Comparison of ENCODE assay signal across 31 mouse cellular contexts in the genomic region with DNA sequence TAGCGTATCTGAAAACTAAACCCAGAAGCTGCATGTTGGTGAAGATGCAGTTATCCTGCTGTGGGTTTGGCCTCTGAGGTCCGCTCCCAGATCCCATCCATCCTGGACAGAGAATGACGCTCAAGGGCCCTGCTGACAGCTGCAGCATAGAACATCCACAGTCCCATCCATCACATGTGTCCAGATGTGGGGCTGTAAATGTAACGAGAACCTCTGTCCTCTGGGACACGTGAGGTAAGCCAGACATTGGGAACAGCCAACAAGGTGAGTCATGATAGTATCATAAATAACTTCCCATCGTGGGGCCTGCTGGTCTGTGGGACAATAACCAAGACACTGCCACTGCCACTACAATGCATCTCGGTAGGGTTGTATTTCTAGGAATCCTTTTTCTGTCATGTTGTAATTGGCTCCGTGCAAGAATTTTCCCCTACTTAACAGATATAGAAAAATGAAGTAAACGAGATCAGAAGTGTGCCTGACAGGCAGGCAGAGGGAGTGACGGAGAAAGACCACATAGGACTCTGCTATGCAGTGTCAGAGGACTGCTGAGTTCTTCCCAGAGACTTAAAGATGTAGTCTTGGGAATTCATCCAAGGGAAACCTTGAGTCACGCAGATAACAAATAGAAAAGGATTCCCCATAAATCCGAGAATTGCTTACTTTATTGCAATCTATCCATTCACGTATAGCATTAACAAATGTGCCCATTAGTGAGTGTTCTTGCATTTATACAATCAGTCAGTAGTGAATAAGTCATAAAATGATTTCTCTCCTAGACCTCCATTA. TPM values are rescaled to one million over a fixed set of nuclear protein-coding genes. Genes with fewer than 3 reads are reported as not detected.
DNase-seq lines count a peak whose midpoint lies in the region; ATAC-seq and TF ChIP-seq lines count a peak whose summit lies in the region.
"Had no signal": no experiment of that assay in that cellular context is flagged by ENCODE, and none has a peak within 500 bp of the region (broad histone marks: within the 10 kb centered on the region; RNA-seq: fewer than 3 reads in every experiment).

No protein-coding gene starts in this region.

- no peak overlapping the region for H3K9ac ChIP-seq in limb, embryonic 14.5 days (ENCODE audit: low read depth, low read length, severe bottlenecking)
- H3K9ac ChIP-seq: embryonic facial prominence, embryonic 13.5 days; forebrain, embryonic 13.5 days; forebrain, postnatal 0 days; heart, embryonic 15.5 days; hindbrain, embryonic 13.5 days; intestine, embryonic 15.5 days had no signal

- no peak overlapping the region for H3K27ac ChIP-seq in limb, embryonic 14.5 days (replicated peaks; ENCODE audit: low read depth, low read length)
- no peak overlapping the region for H3K27ac ChIP-seq in limb, embryonic 10.5 days
- H3K27ac ChIP-seq in embryonic fibroblast, embryonic 13.5 days (ENCODE audit: insufficient read depth, low read length) = peak overlapping the region; percentile 81; the same call in 1 of the 2 replicates
- H3K27ac ChIP-seq: embryonic facial prominence, embryonic 10.5 days; embryonic facial prominence, embryonic 13.5 days; forebrain, embryonic 10.5 days; forebrain, embryonic 13.5 days; gastrocnemius, adult 2 months; heart, adult 2 months; heart, embryonic 10.5 days; heart, embryonic 15.5 days; hindbrain, embryonic 10.5 days; hindbrain, embryonic 13.5 days; intestine, embryonic 15.5 days had no signal

- peak; percentile 47; the same call in 1 of the 2 replicates for ATAC-seq in limb, embryonic 14.5 days (ENCODE audit: low FRiP score, low read depth)
- ATAC-seq in monocyte, adult 5-6 weeks (replicated peaks; ENCODE audit: insufficient number of reproducible peaks, low FRiP score, low TSS enrichment, poor library complexity, severe bottlenecking) = no peak
- ATAC-seq: forebrain, embryonic 13.5 days; forebrain, postnatal 0 days; hindbrain, embryonic 16.5 days; intestine, embryonic 15.5 days had no signal

- H3K4me3 ChIP-seq in limb, embryonic 14.5 days (replicated peaks; ENCODE audit: low read length) = no peak overlapping the region
- H3K4me3 ChIP-seq in limb, embryonic 10.5 days = no peak overlapping the region
- no peak overlapping the region for H3K4me3 ChIP-seq in C2C12 (ENCODE audit: insufficient read depth, poor library complexity, severe bottlenecking)
- no peak overlapping the region for H3K4me3 ChIP-seq in embryonic fibroblast, embryonic 13.5 days (ENCODE audit: insufficient read depth, low read length)
- H3K4me3 ChIP-seq: embryonic facial prominence, embryonic 10.5 days; embryonic facial prominence, embryonic 13.5 days; forebrain, embryonic 10.5 days; forebrain, embryonic 13.5 days; gastrocnemius, adult 2 months; heart, adult 2 months; heart, embryonic 10.5 days; heart, embryonic 15.5 days; hindbrain, embryonic 10.5 days; hindbrain, embryonic 13.5 days; intestine, embryonic 15.5 days had no signal

- H3K36me3 ChIP-seq in limb, embryonic 14.5 days (ENCODE audit: control insufficient read depth, insufficient read depth, low read length) = peaks cover 24% of the 10 kb centered on the region
- peaks cover 53% of the 10 kb centered on the region for H3K36me3 ChIP-seq in limb, embryonic 10.5 days
- peaks cover 17% of the 10 kb centered on the region for H3K36me3 ChIP-seq in C2C12 (ENCODE audit: control insufficient read depth, insufficient read depth)
- H3K36me3 ChIP-seq: forebrain, embryonic 10.5 days; heart, embryonic 10.5 days; heart, embryonic 15.5 days; hindbrain, embryonic 10.5 days; hindbrain, embryonic 13.5 days; intestine, embryonic 15.5 days had no signal

- H3K27me3 ChIP-seq in limb, embryonic 14.5 days (ENCODE audit: control insufficient read depth, insufficient read depth, low read length) = no peaks in the 10 kb centered on the region
- H3K27me3 ChIP-seq in limb, embryonic 10.5 days (ENCODE audit: low read depth, poor library complexity, severe bottlenecking) = no peaks in the 10 kb centered on the region
- no peaks in the 10 kb centered on the region for H3K27me3 ChIP-seq in C2C12 (ENCODE audit: control insufficient read depth, insufficient read depth, insufficient read length)
- H3K27me3 ChIP-seq: embryonic facial prominence, embryonic 13.5 days; forebrain, embryonic 13.5 days; heart, embryonic 15.5 days; hindbrain, embryonic 13.5 days; intestine, embryonic 15.5 days had no signal

- no peak overlapping the region for H3ac ChIP-seq in C2C12 (ENCODE audit: control insufficient read depth, insufficient read length, low read depth)

- TF ChIP-seq CTCF in C2C12 (IDR thresholded peaks at IDR 0.05; ENCODE audit: control insufficient read depth, insufficient read depth, insufficient read length) = no peak
- no peak for TF ChIP-seq CTCF in embryonic fibroblast, embryonic 13.5 days (IDR thresholded peaks at IDR 0.05; ENCODE audit: borderline replicate concordance, insufficient read depth, low read length)

- no peak overlapping the region for H3K4me2 ChIP-seq in limb, embryonic 14.5 days (replicated peaks; ENCODE audit: low read depth, low read length, severe bottlenecking)
- H3K4me2 ChIP-seq: embryonic facial prominence, embryonic 13.5 days; forebrain, embryonic 13.5 days; heart, embryonic 15.5 days; hindbrain, embryonic 13.5 days; intestine, embryonic 15.5 days had no signal

- H3K9me3 ChIP-seq in limb, embryonic 14.5 days (ENCODE audit: control insufficient read depth, low read length) = no peaks in the 10 kb centered on the region
- H3K9me3 ChIP-seq in limb, embryonic 10.5 days (replicated peaks) = no peaks in the 10 kb centered on the region
- H3K9me3 ChIP-seq: embryonic facial prominence, embryonic 10.5 days; embryonic facial prominence, embryonic 13.5 days; forebrain, embryonic 10.5 days; forebrain, embryonic 13.5 days; heart, embryonic 10.5 days; heart, embryonic 15.5 days; hindbrain, embryonic 10.5 days; hindbrain, embryonic 13.5 days; intestine, embryonic 15.5 days had no signal

- peak; percentile 9 for DNase-seq in adrenal gland, adult 2 months
- no peak for DNase-seq in adrenal gland, postnatal 25 days
- no peak for DNase-seq in limb, embryonic 14.5 days (ENCODE audit: low spot score)
- no peak for DNase-seq in limb, embryonic 10.5 days (ENCODE audit: low spot score)
- DNase-seq in cerebellum, postnatal 14 days = no peak
- DNase-seq: adrenal gland, adult 8-10 months; cerebellum, adult 11 months; cerebellum, adult 2 months; cerebellum, adult 9-11 months; cerebellum, postnatal 36 days; embryo, embryonic 11 days; forebrain, postnatal 0 days; gastrocnemius, adult 2 months; gastrocnemius, postnatal 14 days; heart, adult 2 months; heart, postnatal 10 days; heart, postnatal 36 days; kidney, adult 11 months had no signal

- TF ChIP-seq POLR2A in limb, embryonic 14.5 days (IDR thresholded peaks at IDR 0.05; ENCODE audit: borderline replicate concordance, extremely low read depth, insufficient read depth, insufficient read length) = no peak
- no peak for TF ChIP-seq POLR2A in embryonic fibroblast, embryonic 13.5 days (IDR thresholded peaks at IDR 0.05; ENCODE audit: low read depth, low read length)

- H3K79me2 ChIP-seq in C2C12 (ENCODE audit: control insufficient read depth, insufficient read depth) = peaks cover 15% of the 10 kb centered on the region

- H3K4me1 ChIP-seq in limb, embryonic 14.5 days (ENCODE audit: control insufficient read depth, insufficient read depth, low read length) = no peaks in the 10 kb centered on the region
- no peaks in the 10 kb centered on the region for H3K4me1 ChIP-seq in limb, embryonic 10.5 days
- H3K4me1 ChIP-seq in embryonic fibroblast, embryonic 13.5 days (ENCODE audit: control insufficient read depth, insufficient read depth, low read length) = peaks cover 16% of the 10 kb centered on the region
- H3K4me1 ChIP-seq: embryonic facial prominence, embryonic 10.5 days; forebrain, embryonic 10.5 days; forebrain, embryonic 13.5 days; hindbrain, embryonic 10.5 days; hindbrain, embryonic 13.5 days; intestine, embryonic 15.5 days had no signal

- 66% methylated on average over 13 of the region's 13 CpGs for WGBS in limb, embryonic 14.5 days
- 69% methylated on average over 13 of the region's 13 CpGs for WGBS in limb, embryonic 10.5 days

- H3K79me3 ChIP-seq in C2C12 (ENCODE audit: low read depth) = peaks cover 4% of the 10 kb centered on the region

TF ChIP-seq in C2C12, 6 proteins besides CTCF, POLR2A, EP300 and RAD21:
- TF ChIP-seq FOSL1 (IDR thresholded peaks at IDR 0.05; ENCODE audit: insufficient read depth, low read length, poor library complexity, severe bottlenecking) = peak; percentile 39
- peak; percentile 73 for TF ChIP-seq MYOD1 (IDR thresholded peaks at IDR 0.05; ENCODE audit: control insufficient read depth, insufficient read length, low read depth)
- TF ChIP-seq MAX (IDR thresholded peaks at IDR 0.05) = no peak

RNA-seq across cellular contexts. Expression of gene Hsd17b7, which starts 39.6 kb away (rescaled TPM):
- 100 to 1,000 TPM in 1 of 2 experiments, 10 to 100 TPM in 1; 11.0 to 126 TPM for total RNA-seq in adrenal gland, adult 2 months (2021)
- polyA plus RNA-seq in adrenal gland, adult 2 months (2012; rRNA removed) = 4.6 and 10.8 TPM in 2 replicates
- total RNA-seq in adrenal gland, postnatal 25 days (2021) = 136 and 150 TPM in 2 replicates
- 10.7 and 13.1 TPM in 2 replicates for polyA plus RNA-seq in limb, embryonic 14.5 days (2012; rRNA removed)
- polyA plus RNA-seq in limb, embryonic 14.5 days (2014; fragmentation: Nextera tagmentation; extraction: Ambion mirVana) = 14.6 and 19.2 TPM in 2 replicates
- polyA plus RNA-seq in limb, embryonic 10.5 days (2016; fragmentation: Nextera tagmentation; extraction: Ambion mirVana) = 16.3 and 18.2 TPM in 2 replicates
- 9.6 TPM for polyA plus RNA-seq in C2C12 (2012; fragmentation: generic; extraction: Trizol)
- polyA plus RNA-seq in embryonic fibroblast, embryonic 13.5 days (2011; ENCODE audit: insufficient read length, low read depth, missing spikeins) = 33.7 and 49.1 TPM in 2 replicates
- total RNA-seq in monocyte, adult 5-6 weeks (2017) = 2.3 to 5.8 TPM (median 4.1 TPM) in 3 replicates
